Mouse (Mus musculus) hindlimb bud, embryonic 11.5 days (tissue): ENCODE results near the gene Man2a1.
"Not testable (repeated sequence)": the region's sequence is repeated elsewhere in the genome, so short reads cannot be mapped to it uniquely, and the experiment has no call there.

Experiments used
- DNase-seq: peaks from one replicate; pipeline ENCODE4 v3.0.0-alpha.2; 2012; ENCODE audit warnings: low read depth, low spot score; ENCODE audit errors: extremely low spot score

Man2a1 gene

DNA sequence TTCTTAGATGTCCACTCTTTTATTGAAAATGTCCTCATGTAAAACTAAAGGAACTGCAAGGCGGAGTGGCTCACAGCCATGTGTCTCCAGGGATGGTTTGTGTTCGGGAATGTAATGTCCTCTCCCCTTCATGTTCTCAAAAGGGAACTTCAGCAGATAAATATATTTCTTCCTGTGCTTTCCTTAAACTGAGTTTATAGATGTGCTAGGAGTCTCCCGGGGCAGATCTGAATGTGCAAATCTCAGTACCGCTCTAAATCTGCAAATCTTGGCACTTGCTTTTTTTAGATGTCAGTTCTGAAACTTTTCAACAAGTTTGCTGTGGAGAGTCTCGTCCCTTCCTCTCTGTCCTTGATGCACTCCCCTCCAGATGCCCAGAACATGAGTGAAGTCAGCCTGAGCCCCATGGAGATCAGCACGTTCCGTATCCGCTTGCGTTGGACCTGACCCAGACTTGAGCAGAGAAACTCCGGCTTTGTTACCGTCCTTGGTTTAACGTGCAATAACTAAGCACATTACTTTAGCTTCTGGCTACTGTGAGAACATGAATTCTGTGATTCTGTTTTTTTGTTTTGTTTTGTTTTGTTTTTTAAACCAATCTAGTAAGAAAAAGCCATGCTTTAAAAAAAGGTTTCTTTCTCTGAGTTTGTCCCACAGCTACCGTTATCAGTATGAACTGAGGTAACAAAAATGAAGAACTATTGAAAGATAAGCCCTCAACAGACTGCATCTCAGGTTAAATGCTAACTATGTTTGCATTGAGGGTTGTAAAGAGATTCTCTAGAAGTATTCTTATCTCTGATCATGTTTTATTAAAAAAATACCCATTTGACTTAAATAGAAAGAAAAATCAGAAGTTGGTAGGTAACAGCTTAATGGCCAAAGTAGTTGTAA lies 151.8 kb downstream of the Man2a1 start:
- DNase-seq, result no peak

DNA sequence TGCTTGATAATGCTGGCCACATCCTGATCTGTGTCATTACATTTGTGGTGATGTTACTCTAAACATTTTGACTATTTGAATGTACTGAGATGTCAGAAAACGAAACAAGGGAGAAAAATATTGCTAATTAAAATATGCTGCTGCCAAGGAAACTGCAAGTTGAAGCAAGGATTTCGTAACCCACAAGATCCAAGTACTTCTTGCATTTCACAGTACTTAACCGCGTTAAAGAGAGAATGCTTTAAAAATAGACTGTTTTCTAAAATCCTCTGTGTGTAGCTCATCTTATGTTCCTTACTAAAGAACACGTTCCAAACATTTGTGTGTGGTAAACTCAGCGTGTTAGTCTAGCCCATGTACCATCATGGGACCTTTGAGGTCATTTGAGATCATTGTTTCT lies 153.0 kb downstream of the Man2a1 start:
- no peak for DNase-seq

DNA sequence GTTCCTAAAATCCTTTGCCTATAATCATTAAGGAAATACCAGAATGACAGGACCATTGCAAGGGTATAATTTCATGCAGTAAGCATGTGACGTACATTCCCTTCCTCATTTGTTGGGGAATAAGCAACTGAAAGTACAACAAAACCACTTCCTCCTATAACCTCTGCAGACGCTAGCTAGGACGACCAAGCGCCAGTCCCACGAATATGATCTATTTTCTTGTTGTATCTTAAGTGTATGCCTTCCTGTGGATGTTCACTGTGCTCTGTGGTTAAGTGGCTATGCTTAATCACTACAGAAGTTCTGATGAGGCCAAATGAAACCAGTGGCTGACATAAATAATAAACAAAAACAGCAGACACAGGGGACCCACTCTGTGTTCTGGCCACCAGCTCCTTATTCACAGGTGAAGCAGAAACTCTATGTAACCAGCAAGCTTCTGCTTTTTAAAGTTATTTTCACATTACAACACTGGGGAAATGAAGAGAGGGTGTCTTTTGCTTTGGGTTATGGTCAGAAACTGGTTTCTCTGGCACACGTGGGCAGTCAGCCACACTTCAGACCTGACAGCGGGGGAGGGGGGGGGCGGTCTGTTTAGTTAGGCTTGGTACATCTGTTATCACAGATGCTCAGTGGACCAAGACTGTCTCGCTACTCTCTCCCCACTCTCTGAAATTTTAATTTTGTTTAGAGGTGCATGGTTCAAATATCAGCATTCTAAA lies 153.8 kb downstream of the Man2a1 start:
- no peak for DNase-seq

DNA sequence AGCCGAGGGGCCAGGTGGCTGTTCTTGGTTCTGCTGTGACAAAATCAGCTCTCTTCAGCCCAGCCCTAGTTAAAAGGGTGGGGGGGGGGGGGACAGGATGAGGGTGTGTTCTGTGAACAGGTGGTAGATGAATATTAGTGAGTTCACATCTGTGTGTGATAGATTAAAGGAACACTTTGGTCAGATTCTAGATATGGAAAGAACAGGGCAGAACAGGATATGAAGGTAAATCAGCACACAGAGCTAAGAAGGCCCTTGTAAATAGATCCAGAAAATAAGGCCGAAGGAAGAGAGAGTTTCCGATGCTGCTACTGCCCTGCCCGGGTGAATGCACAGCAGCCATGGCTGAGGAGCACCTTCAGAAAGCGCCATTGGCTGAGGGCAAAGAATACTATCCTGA lies 154.7 kb downstream of the Man2a1 start:
- DNase-seq, result no peak

DNA sequence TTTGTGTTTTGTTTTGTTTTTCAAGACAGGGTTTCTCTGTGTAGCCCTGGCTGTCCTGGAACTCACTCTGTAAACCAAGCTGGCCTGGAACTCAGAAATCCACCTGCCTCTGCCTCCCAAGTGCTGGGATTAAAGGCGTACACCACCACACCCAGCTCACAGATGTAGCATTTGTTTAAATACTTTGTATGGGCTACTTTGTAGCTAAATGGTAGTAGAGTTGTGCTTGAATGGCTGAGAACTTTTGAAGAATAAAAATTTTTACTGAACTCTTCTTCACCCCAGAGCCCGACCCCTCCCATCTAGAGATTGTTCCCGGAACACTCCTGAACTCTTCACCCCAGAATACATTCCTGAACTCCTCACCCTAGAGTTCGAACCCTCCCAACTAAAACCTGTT lies 162.1 kb downstream of the Man2a1 start:
- not testable (repeated sequence) for DNase-seq

DNA sequence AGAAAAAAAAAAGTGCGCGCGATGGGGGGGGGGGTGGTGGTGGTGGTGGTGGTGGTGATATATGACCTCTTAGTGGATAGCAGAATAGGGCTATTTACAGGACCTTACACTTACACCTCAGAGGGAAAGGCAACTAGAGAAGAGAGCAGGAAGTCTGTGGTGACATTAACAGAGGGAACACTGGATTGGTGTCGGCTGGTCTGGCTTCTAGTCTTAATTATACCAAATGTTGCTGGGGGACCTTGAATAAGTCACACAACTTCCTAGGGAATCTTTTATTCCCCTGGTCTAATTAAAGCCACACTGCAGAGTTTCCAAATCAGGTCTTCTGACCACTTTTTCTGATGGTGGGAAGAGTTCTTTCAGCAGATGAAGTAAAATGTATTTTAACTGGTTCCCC lies 163.0 kb downstream of the Man2a1 start:
- no peak for DNase-seq

DNA sequence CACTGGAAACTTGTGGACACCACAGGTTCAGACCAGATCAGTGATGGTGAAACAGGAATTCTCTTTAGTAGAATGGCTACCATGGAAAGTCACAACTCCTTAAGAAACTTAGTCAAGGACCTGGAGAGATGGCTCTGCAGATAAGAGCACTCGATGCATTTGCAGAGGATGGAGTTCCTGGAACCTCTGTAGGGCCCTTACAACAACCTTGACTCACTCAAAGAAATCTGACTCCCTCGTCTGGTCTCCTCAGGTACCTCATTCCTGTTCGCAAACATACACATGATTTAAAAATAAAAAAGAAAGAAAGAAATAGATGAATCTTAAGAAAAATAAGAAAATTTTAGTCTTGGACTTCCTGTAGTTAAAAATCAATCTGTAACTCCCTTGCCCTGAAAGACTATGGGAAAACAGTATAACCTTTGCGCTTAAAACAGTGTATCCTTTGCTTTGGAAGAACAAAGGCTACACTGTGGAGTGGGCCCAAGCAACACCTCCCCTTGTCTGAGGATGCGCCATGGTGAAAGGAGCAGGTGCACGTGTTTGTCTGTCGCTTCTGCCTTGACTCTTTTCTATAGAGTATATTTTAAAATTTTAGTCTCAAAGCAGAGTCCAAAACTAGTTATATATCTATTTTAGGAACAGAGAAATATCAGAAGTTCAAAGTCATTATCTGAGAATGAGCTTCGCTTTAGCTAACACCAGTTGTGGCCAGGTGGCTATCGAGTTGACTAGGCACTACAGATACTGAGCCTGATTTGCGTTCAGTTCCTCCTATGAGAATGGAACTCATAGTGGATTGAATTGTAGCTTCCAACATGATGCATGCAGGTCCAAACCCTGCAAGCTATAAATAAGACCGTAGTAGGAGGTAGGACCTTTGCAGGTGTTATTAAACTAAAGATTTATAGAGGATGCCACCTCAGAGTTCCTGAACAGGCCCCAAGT lies 163.9 kb downstream of the Man2a1 start:
- DNase-seq, result no peak

DNA sequence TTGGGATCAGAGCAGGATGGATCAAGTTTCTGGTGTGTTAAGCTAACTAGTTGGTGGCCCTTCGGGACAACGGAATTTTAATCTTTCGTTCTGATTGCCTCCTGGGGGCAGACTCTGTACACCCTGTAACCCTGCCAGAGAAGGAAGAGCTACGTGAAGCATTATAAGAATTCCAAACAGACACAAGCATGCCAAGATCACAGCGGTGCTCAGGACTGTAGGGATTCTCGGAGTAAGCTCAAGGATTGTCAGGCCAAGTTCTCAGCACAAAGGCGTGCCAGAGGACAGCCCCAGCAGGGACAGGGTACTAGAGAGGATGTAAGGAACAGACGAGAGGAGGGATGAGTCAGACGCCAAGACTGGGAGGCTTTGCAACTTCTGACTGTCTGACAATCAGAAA lies 164.8 kb downstream of the Man2a1 start:
- DNase-seq, result no peak

DNA sequence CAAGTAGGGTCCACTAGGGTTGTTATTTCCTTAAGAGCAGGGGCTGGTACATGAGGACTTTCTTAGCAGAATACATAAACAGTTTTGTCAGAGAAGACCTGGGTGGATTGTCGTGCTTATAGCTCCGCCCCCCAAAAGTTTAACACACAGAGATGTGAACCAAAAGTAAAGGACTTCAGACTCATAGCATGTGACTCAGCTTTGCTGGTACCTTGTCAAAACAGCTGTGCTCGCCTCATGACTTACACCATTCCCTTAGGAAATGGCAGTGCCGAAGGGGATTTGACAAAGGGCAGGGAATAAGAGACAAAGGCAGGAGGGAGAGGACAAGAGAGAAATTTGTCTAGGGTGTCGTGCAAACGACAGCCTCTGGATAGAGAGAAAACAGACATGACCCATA lies 166.0 kb downstream of the Man2a1 start:
- DNase-seq, result no peak

DNA sequence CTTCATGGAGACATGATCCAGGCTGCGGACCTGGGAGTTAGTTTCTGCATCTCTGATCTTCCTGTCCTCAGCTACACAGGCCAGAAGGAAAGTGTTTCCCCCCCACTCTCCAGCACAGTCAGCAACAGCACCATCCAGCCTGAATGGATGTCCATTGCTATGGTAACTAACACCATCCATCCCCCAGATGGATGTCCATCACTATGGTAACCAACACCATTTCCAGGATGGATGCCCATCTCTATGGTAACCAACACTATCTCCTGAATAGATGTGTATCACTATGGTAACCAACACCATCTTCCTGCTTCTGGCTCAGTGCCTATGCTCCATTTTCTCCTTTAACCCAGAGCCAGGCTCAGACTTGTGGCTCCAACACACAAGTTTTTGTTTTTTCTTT lies 169.7 kb downstream of the Man2a1 start:
- DNase-seq, result no peak

DNA sequence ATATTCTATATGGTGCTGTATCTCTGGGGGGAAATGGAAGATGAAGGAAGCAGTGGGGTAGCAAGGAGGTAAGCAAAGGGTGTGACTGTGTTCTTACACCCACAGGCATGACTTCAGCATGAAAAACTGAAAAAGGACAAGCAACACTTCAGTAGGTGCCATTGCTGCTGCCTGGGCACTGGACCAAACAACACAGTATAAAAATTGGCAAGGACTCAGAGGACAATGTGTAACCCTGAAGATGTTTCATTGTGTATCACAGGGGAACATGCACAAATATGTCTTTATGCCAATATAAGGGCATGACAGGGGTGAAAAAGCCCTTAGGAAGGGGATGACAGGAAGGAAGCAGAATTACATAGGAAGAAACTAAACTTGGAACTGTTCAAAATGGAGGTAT lies 172.1 kb downstream of the Man2a1 start:
- DNase-seq, result no peak

DNA sequence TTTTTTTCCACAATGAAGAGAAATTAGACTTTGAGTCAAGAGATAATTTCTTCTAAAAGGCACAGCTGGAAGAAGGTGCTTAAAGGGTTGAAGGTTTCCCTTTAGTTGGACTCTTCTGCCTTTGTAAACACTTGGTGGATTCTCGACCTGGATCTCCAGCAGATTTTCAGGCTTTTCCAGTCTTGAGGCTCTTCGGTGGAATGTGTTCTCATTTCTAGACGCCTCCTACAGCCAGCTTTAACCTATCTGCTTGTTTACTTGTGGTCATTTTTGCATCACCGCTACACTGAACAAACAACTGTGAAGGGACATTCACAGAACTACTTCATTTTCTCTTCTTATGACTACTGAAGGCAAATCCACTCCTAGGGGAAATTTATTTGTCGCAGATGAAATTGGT lies 173.7 kb downstream of the Man2a1 start:
- no peak for DNase-seq

DNA sequence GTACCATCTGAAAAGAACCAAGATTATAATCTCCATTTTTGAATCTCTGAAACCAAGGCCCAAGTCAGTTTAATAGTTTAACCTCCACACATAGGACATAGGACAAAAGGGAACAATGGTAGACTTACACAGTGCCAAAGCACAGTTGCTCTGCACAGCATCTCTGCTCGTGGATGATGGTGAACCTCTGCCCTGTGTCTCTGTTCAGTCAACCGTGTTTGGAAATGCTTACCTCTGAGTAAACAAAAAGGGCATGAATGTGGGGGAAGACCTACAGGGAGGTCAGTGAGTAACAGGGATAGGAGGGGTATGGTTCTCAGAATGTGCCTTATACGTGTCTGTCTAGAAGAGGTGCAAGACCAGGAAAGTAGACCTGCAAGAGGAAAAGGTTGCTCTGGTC lies 177.8 kb downstream of the Man2a1 start:
- no peak for DNase-seq

DNA sequence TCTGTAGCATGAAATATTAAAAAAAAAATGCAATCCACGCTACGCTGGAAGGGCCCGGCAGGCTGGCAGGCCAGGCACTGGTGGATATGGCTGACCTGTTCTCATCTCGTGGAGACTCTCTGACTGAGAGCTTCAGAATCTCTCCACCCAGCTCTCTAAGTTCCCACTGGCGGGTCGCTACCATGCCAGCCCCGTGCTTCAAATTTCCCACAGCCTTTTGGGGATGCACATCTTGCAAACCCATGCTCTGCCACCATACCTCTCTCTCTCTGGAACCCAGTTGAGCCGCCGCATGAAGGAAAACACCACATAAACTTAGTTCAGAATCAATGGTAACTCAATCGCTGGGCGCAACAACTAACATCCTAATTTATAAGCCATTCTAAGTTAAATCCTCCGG lies 178.2 kb downstream of the Man2a1 start:
- DNase-seq, result no peak

DNA sequence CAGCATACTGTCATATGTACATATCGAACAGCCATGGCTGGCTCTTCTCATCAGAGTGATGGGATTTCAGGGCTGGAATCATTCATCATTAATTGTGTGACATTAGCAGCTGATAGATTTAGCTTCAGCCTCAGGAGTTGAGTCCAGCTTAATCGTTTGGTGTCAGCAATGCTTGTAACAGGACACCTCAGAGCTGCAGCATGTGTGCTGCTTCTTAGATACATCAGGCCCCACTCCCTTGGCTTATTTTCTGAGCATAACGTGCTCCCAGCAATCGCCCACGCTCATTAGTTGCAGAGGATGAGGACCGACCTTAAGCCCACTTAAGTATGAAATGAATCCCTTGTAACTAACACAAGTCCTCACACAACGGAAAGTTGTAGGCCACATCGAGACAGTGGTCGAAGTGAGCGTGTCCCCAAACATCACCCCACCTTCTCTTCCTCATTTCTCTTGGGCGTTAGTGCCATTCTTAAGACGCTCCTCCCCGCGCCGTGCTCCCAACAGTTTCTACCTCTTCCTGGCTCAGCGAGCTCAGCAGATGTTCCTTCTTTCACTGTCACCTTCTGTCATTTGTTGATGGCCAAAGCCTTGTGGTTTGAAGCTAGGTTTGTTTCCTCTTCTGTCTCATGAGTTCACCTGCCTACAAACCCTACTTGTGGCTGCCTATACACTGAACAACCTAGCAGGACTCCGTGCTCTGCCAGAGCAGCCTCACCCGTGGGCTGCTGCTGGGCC lies 180.4 kb downstream of the Man2a1 start:
- DNase-seq, result no peak

DNA sequence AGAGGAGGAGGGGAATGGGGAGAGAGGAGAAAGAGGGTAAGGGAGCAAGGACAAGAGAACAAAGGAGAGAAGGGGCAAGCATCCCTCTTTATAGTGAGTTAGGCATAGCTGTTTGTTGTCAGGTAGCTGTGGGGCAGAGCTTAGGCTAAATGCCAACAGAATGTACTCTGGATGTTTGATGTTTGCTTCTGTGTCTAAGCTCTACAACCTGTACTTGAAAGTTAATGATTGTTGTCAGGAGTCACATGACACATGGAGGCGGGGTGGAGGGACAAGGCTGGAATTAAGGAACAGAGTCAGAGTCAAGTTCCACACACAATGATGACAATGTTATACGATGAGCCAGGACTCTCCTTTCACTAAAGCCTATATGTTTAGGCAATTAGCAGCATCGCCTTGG lies 181.8 kb downstream of the Man2a1 start:
- no peak for DNase-seq

DNA sequence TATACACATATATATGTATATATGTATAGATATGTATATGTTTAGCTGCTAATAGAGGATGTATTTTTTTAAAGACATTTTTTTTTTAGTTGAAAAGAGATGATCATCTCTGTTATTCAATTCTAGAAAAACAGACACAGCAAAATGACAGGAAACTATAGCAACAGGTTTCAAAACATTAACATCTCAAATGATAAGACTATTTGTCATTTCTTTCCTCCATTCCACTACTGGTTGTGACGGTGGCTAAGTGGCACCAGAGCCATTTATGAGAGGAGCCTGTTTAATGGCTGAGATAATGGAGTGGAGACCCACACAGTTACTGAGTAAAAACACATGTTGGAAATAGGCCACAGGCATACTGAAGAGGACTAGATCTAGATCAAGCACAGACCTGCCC lies 185.4 kb downstream of the Man2a1 start:
- DNase-seq, result no peak

DNA sequence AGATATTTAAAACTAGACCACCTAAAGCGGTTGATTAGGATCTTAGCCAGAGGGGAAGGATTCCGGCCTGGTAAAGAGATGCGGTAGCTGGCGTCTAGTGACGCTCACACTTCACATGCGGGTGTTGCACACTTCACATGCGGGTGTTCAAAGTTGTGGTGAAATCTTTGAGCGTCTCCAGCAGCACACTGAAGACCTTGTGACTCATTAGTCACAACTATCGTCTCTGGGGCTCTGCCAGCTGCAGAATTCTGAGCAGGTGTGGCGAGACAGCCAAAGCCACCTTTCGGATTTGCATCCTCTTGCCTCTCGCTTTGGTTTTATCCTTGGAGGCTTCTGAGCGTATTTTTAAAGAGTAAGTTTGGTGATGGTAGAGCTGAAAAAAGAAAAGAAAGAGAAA lies 187.8 kb downstream of the Man2a1 start:
- DNase-seq, result no peak

DNA sequence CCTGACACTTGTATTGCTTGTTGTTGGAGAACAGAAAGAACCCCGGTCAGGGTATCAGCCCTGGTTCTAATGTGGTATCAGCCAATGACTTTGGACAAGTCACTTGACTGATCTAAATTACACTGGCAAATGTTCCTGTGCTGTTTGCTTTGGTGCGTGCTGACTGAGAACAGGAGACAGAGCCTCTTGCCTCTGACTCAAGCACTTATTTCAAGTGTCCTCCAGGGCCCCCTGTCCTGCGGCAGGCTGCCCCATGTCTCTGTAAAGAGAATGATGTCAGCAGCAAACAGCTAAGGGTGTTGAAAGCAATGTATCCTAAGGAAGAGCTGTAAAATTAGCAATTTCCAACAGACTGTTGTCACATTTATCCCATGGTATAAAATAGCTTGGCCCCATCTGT lies 188.6 kb downstream of the Man2a1 start:
- no peak for DNase-seq

DNA sequence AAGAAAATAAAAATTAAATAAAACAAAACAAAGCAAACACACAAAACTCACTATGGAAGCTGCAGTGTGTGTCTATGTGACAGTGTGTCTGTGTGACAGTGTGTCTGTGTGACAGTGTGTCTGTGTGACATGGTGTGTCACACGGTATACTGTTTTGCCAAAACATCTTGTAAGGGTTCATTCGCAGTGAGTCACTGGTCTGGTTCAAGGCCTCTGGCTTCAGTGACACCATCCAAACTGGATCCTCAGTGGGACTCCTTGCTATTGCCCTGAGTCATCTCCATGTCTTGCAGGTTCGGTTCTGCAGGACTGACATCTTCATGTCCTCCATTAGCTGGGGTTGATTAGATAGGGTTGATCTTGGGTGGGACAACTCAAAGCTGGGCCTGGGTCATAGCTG lies 191.5 kb downstream of the Man2a1 start:
- no peak for DNase-seq

DNA sequence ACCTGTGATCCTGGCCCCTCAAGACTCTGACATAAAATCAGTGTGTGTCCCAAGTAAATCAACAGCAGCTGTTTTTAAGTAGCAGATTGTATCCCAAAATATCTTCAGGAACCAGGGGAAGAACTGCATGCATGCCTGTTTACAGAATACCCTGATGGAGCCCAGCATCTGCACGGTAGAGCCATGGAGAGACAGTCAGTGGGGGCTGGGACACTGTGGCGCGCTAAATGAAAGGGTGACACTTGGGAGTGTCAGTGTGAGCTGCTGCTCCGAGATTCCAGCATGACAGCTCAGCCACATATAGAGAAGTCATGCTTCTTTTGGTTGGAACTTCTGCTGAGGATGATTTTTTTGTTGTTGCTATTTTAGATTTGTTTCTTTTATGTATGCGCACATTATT lies 192.1 kb downstream of the Man2a1 start:
- no peak for DNase-seq
